Mouse (Mus musculus) liver, embryonic 12.5 days (tissue): ENCODE data around the gene Eif4a1. TPM values are rescaled to one million over a fixed set of nuclear protein-coding genes. Genes with fewer than 3 reads are reported as not detected.

ENCODE experiments used
- ATAC-seq: fragments of 200-750 bp; cut with Nextera tagmentation; 2 replicates; pipeline ENCODE4 v1.8.0; 2017; ENCODE audit warnings: moderate number of reproducible peaks, mild to moderate bottlenecking, moderate library complexity
- H3K27ac ChIP-seq: fragments of 300-500 bp; sonication (generic); 2 replicates; pipeline ENCODE4 v1.5.1; 2016; ENCODE audit warnings: mild to moderate bottlenecking
- H3K27me3 ChIP-seq: fragments of 300-500 bp; sonication (generic); replicated peaks from 2 replicates; pipeline ENCODE4 v1.6.1; 2016; ENCODE audit warnings: mild to moderate bottlenecking, moderate library complexity
- H3K36me3 ChIP-seq: fragments of 300-500 bp; sonication (generic); 2 replicates; pipeline ENCODE4 v1.6.1; 2016; ENCODE audit warnings: mild to moderate bottlenecking, moderate library complexity
- H3K4me1 ChIP-seq: fragments of 300-500 bp; sonication (generic); 2 replicates; pipeline ENCODE4 v1.6.1; 2016
- H3K4me2 ChIP-seq: fragments of 300-500 bp; sonication (generic); 2 replicates; pipeline ENCODE4 v1.6.1; 2016; ENCODE audit warnings: mild to moderate bottlenecking, moderate library complexity
- H3K4me3 ChIP-seq: fragments of 300-500 bp; sonication (generic); 2 replicates; pipeline ENCODE4 v1.5.1; 2016; ENCODE audit warnings: mild to moderate bottlenecking, moderate library complexity
- H3K9ac ChIP-seq: fragments of 300-500 bp; sonication (generic); 2 replicates; pipeline ENCODE4 v1.6.1; 2016; ENCODE audit warnings: mild to moderate bottlenecking, moderate library complexity
- H3K9me3 ChIP-seq: fragments of 300-500 bp; sonication (generic); replicated peaks from 2 replicates; pipeline ENCODE4 v1.6.1; 2016; ENCODE audit warnings: mild to moderate bottlenecking, moderate library complexity
- WGBS: fragments of 180-500 bp; shearing (Covaris S2); methylation state at CpG from one replicate; pipeline ENCODE4 v1.1.7; 2016; ENCODE audit not compliant: insufficient replicate concordance; 5-methylcytosine and 5-hydroxymethylcytosine counted together
- polyA plus RNA-seq: library from polyadenylated mRNA; unstranded; fragments of >200 nt; fragmentation: Nextera tagmentation; extraction: Ambion mirVana; gene quantifications from 2 replicates; pipeline ENCODE4 v1.2.1, GENCODE M21; 2016

Gene Eif4a1
- polyA plus RNA-seq, 1 experiment from 2014 or later: 408 TPM

DNA sequence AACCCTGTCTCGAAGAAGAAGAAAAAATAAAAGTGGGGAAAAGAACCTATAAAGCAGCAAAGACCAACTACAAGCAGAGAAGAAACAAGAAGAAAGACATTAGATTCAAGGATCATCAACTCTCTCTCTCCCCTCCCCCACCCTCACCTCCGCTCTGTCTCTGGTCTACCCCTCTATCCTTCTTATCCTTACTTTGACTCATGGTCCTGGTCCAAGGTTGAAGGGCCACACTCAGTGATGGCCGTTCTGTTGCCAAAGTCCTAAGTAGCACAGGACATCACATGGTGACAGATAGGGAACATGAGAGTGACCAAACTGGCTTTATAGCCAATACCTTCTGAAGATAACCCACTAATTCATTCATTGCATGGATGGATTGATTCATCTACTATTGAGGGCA lies 25.2 kb upstream of the Eif4a1 start:
- Histone ChIP-seq H3K9me3 (no peaks in the 10 kb centered on the region), H3K27me3 (peaks cover 15% of the 10 kb centered on the region), H3K4me1 (peaks cover 31% of the 10 kb centered on the region), H3K4me2 (no peak overlapping the region), H3K36me3 (no peaks in the 10 kb centered on the region), H3K27ac (no peak overlapping the region), H3K4me3 (no peak overlapping the region), H3K9ac (no peak overlapping the region)
- 80% methylated on average over 3 of the region's 3 CpGs for WGBS
- ATAC-seq: no peak

DNA sequence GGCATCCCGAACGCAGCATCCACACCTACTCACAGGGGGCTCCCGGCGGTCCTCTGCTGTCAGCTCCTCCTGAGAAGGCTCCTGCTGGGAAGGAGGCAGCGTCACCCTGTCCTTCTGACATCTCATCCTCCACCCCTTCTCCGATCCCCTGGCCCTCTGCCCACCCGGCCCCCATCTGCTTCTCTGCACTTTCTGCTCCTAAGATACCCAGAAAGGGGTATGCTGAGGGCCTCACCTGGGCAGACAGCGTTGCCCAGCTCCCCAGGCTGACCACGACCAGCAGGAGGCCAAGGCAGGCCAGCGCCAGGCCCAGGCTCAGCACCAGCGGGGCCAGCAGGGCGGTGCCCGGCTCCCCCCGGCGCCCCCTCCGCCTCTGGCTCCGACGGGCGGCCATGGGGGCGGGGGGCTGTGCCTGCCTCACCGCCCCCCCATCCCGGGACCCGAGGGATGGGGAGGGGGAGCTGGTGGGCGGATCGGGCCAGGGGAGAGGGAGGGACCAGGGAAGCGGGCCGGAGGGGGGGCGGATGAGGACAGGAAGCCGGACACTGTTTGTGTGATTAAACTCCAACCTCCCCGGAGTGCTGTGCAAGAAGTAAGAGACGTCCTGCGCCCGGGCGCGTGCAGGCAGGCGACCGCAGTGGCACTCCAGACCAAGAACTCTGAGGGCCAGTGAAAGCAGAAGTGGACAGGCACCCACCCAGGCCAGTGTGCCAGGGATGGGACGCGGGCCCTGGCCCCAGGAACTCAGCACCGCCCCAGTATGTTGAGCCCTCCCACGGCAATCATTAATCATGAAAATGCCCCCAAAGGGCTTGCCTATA lies 23.3 kb upstream of the Eif4a1 start, which contains the start of the genes Tnfsf12 and Tnfsfm13:
TSS of gene Tnfsf12 (minus strand) at position 489 of the 821 bp plus-strand sequence.
TSS of gene Tnfsfm13 (minus strand) at position 738 of the 821 bp plus-strand sequence.
- Histone ChIP-seq H3K9ac (peak within 1 kb of the TSS; percentile 69), H3K36me3 (no peaks in the 10 kb centered on the region), H3K27ac (peak within 1 kb of the TSS; percentile 34), H3K4me3 (peak within 1 kb of the TSS; percentile 56), H3K4me2 (peak within 1 kb of the TSS; percentile 78), H3K9me3 (no peaks in the 10 kb centered on the region), H3K4me1 (peaks cover 35% of the 10 kb centered on the region), H3K27me3 (peaks cover 15% of the 10 kb centered on the region)
- 10% methylated on average over 41 of the region's 41 CpGs for WGBS
- ATAC-seq: peak; percentile 49

DNA sequence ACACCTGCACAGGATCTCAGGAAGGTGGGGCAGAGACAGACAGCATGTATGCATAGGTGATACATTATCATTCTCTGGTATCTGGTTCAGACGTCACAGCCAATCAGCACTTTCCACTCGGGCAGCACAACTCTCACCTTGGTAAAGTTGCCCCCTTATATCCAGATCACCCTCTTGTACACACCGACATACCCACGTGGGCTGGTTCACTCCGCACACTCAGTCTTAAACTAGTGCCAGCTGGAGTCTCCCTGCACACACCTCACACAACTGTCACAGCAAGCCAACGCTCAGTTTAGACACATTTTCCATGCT lies 22.8 kb upstream of the Eif4a1 start:
- peaks cover 34% of the 10 kb centered on the region for H3K4me1 ChIP-seq
- 45% methylated on average over 6 of the region's 6 CpGs for WGBS
- H3K27me3 ChIP-seq: peaks cover 15% of the 10 kb centered on the region
- 0 out of 2 replicates have a peak overlapping the region, but pooled peaks have one; percentile 34 for H3K27ac ChIP-seq
- H3K4me3 ChIP-seq: peak overlapping the region; percentile 56
- no peaks in the 10 kb centered on the region for H3K9me3 ChIP-seq
- ATAC-seq: no peak
- H3K4me2 ChIP-seq: peak overlapping the region; percentile 78
- H3K9ac ChIP-seq: peak overlapping the region; percentile 69; the same call in 1 of the 2 replicates
- no peaks in the 10 kb centered on the region for H3K36me3 ChIP-seq

DNA sequence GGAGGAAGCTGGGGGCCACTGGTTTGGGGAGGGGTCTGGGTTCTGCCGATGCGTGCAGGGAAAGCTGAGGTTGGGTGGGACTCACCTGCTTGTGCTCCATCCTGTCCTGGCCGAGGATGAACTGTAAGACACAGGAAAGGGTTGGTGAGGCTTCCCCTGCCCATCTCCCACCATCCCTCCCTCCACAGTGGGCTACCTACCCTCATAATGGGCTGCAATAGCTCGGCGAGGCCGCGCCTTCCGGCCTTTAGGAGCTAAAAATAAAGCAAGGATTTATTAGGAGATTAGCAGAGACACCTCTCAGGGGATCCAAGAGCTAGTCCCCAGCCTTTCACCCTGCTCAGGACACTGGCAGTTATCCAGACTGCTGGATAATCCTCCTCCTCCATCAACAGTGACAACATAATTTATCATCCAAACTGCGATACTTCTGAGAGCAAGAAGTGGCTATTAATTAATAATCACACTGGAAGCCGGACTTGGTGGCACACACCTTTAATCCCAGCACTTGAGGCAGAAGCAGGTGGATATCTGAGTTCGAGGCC lies 21.3 kb upstream of the Eif4a1 start:
- ATAC-seq: no peak
- 54% methylated on average over 11 of the region's 11 CpGs for WGBS
- no peak overlapping the region for H3K4me2 ChIP-seq
- H3K27ac ChIP-seq: no peak overlapping the region
- H3K4me3 ChIP-seq: no peak overlapping the region
- no peaks in the 10 kb centered on the region for H3K36me3 ChIP-seq
- no peak overlapping the region for H3K9ac ChIP-seq
- H3K27me3 ChIP-seq: peaks cover 15% of the 10 kb centered on the region
- no peaks in the 10 kb centered on the region for H3K9me3 ChIP-seq
- peaks cover 25% of the 10 kb centered on the region for H3K4me1 ChIP-seq

DNA sequence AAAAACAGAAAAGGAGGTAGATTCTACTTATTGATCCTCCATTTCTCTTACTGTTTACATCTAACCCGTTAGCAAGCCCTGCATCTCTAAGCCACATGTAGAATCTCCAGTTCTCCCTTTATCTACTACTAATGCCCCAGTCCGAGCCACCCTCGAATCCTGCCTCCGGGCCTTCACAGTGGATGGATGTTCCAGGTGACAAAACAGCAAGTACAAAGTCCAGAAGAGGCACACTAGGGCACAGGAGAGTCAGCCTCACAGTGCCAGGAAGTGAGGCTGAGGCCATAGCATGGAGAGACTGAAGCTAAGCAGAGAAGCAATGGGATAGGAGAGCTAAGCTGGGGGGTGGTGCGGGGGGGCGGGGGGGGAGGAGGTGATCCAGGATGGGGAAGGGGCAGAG lies 20.6 kb upstream of the Eif4a1 start:
- no peaks in the 10 kb centered on the region for H3K36me3 ChIP-seq
- WGBS: 74% methylated on average over 6 of the region's 6 CpGs
- ATAC-seq: no peak
- no peaks in the 10 kb centered on the region for H3K9me3 ChIP-seq
- no peak overlapping the region for H3K4me3 ChIP-seq
- H3K4me1 ChIP-seq: peaks cover 25% of the 10 kb centered on the region
- peaks cover 15% of the 10 kb centered on the region for H3K27me3 ChIP-seq
- no peak overlapping the region for H3K9ac ChIP-seq
- H3K27ac ChIP-seq: no peak overlapping the region
- no peak overlapping the region for H3K4me2 ChIP-seq

DNA sequence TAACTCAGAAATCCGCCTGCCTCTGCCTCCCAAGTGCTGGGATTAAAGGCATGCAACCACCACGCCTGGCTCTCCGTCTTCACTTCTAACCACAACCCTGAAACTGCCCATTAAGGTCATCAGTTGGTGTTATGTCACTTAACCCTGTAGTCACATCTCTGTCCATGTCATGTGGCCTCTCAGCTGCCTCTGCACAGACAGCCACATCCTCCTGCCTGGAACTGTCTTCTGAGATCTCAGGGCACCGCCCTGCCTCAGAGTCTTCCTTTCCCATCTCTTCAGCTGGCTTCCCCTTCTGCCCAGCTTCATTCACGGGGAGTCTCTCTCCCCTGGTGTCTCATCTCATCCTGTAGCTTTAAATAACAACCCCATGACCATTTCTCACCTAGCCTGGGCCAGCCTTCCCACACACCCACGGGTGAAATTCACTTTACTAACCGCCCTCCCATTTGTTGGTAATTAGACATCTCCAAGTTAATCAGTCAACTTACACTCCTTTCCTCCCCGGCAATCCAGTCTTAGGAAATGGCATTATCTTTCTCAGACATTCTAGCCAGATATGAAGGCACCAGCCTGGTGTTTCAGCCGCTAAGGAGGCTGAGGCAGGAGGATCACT lies 20.1 kb upstream of the Eif4a1 start:
- Histone ChIP-seq H3K27me3 (peaks cover 15% of the 10 kb centered on the region), H3K9me3 (no peaks in the 10 kb centered on the region), H3K4me3 (no peak overlapping the region), H3K27ac (no peak overlapping the region), H3K4me1 (peaks cover 25% of the 10 kb centered on the region), H3K36me3 (no peaks in the 10 kb centered on the region), H3K9ac (no peak overlapping the region), H3K4me2 (no peak overlapping the region)
- 32% methylated on average over 9 of the region's 9 CpGs for WGBS
- ATAC-seq: no peak

DNA sequence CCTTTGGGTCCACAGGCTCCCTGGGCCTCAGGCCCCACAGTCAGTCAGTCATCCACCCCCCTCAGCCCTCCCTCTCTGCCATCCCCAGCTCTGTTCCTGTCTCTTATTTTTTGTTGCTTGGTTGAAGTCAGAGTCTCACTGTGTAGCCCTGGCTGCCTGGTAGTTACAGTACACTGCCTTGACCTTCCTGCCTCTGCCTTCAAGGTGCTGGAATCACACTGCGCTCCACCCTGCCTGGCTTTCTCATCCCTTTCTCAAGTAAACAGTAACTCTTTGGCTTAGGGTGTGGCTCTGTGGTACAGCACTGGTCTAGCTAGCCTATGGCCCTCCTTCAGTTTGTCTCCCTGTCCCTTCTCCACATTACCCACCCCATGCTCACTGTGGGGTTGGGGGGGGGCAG lies 17.7 kb upstream of the Eif4a1 start:
- no peak for ATAC-seq
- no peaks in the 10 kb centered on the region for H3K9me3 ChIP-seq
- peaks cover 8% of the 10 kb centered on the region for H3K27me3 ChIP-seq
- no peak overlapping the region for H3K4me3 ChIP-seq
- WGBS: 87% methylated on average over 1 of the region's 1 CpGs
- H3K27ac ChIP-seq: no peak overlapping the region
- no peak overlapping the region for H3K9ac ChIP-seq
- peaks cover 34% of the 10 kb centered on the region for H3K4me1 ChIP-seq
- no peaks in the 10 kb centered on the region for H3K36me3 ChIP-seq
- H3K4me2 ChIP-seq: no peak overlapping the region

DNA sequence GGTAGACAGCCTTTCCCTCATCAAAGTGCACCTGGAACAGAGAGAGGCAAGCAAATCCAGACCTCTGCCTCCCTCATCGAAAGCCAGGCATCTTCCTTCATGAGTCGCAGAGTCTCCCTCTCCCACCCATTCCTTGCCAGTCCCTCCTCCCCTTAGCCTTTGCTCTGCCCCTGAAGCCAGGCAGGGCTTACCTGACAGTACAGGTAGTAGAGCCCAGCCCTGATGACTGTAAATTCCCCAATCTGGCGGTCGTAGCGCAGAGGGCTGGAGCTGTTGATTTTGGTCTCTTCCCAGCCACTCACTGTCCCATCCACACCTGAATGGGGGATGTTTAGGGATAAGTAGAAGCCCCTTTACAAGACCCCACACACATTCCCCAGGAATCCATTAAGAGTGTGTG lies 14.8 kb upstream of the Eif4a1 start:
- H3K27ac ChIP-seq: 0 out of 2 replicates have a peak overlapping the region, but pooled peaks have one; percentile 2
- no peak overlapping the region for H3K4me2 ChIP-seq
- H3K9me3 ChIP-seq: no peaks in the 10 kb centered on the region
- H3K4me3 ChIP-seq: no peak overlapping the region
- H3K4me1 ChIP-seq: peaks cover 28% of the 10 kb centered on the region
- H3K9ac ChIP-seq: no peak overlapping the region
- H3K27me3 ChIP-seq: peaks cover 3% of the 10 kb centered on the region; the same call in 1 of the 2 replicates
- no peaks in the 10 kb centered on the region for H3K36me3 ChIP-seq
- WGBS: 52% methylated on average over 5 of the region's 5 CpGs
- ATAC-seq: no peak

DNA sequence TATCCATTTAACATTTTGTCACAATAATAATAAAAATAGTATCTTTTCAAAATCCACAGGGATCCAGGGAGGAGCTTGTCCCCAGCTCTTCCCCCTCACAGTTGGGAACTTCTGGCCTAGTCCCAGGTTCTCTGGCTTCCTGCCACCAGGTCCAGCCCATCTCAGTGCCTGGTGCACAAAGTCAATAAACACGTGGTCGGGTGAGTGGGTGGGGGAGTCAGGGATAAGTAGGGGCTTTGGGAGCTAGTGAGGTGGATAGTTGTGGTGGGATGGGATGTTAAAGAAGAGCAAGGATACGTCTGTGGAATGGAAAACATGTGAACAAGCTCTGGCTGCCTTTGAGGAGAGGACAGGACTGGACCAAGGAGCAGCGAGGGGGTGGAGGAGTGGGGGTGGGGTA lies 14.2 kb upstream of the Eif4a1 start:
- ATAC-seq: no peak
- Histone ChIP-seq H3K4me3 (no peak overlapping the region), H3K9me3 (no peaks in the 10 kb centered on the region), H3K27ac (no peak overlapping the region), H3K36me3 (no peaks in the 10 kb centered on the region), H3K9ac (no peak overlapping the region), H3K27me3 (peaks cover 3% of the 10 kb centered on the region; the same call in 1 of the 2 replicates), H3K4me2 (no peak overlapping the region), H3K4me1 (peaks cover 29% of the 10 kb centered on the region)
- WGBS: 30% methylated on average over 4 of the region's 4 CpGs

DNA sequence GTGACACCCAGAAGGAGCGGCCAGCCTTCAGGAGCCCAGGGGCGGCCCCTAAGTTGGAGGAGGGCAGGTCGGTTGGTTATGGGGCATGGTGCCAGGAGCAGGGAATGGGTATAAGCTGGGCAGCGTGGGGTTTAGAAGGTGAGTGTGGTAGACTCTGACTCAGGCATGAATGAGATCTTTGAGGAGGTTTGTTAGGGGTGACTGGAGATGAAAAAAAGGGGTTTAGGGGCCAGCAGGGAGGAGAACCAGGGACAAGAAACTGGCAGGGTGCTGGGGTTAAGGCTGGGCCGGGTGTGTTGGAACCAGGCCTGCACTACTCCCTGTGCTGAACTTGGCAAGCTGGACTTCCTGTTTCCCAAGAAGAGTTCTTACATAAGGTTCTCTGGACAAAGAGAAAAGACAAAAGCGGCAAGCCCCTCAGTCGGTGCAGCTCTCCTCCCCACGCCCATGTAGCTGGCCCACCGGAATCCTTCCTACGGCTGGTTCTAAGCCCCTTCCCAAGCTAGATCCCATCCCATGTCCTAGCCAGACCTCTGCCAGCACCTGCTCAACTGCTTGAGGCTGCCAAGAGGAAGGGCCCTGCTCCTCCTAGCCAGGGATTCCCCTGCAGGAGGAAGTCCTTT lies 13.4 kb upstream of the Eif4a1 start, which contains the start of gene Tnfsf13:
TSS of gene Tnfsf13 (minus strand) at position 259 of the 623 bp plus-strand sequence.
- H3K27ac ChIP-seq: no peak within 1 kb of the TSS
- peaks cover 34% of the 10 kb centered on the region for H3K4me1 ChIP-seq
- no peak within 1 kb of the TSS for H3K4me3 ChIP-seq
- 62% methylated on average over 10 of the region's 10 CpGs for WGBS
- H3K4me2 ChIP-seq: no peak within 1 kb of the TSS
- no peak for ATAC-seq
- no peaks in the 10 kb centered on the region for H3K9me3 ChIP-seq
- H3K27me3 ChIP-seq: peaks cover 3% of the 10 kb centered on the region; the same call in 1 of the 2 replicates
- H3K9ac ChIP-seq: no peak within 1 kb of the TSS
- no peaks in the 10 kb centered on the region for H3K36me3 ChIP-seq

DNA sequence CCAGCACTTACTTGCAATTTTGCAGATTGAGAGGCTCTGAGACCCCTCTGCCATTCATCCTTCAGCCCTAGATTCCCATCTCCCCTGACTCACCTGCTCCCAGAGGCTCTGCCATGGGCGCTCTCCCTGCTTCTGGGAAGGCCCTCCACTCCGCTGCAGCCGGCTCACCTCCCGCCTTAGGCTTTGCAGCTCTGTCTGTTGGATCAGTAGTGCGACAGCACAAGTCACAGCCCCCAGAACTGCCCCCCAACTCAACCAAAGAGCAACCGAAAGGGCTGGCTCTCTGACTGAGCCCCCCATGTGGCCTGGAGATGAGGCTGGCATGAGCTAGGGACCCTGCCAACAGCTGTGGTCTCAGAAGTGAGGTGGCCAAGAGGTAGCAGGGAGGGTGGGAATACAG lies 12.7 kb upstream of the Eif4a1 start:
- no peak for ATAC-seq
- Histone ChIP-seq H3K4me2 (no peak overlapping the region), H3K4me3 (no peak overlapping the region), H3K9ac (no peak overlapping the region), H3K9me3 (no peaks in the 10 kb centered on the region), H3K27ac (no peak overlapping the region), H3K27me3 (peaks cover 3% of the 10 kb centered on the region; the same call in 1 of the 2 replicates), H3K36me3 (peaks cover 7% of the 10 kb centered on the region), H3K4me1 (peaks cover 41% of the 10 kb centered on the region)
- 75% methylated on average over 6 of the region's 6 CpGs for WGBS
